Mouse (Mus musculus): ENCODE results near the gene Borcs7.

GRCm38 (mm10) chr19:46699011-46699481 lies 9.3 kb downstream of the Borcs7 start:
- TF ChIP-seq MYOD1 (IDR thresholded peaks at IDR 0.05; ENCODE audit: control insufficient read depth in 1 of 3, insufficient read length in 2 of 3, low read depth in 2 of 3) (no peak), POLR2A (IDR thresholded peaks at IDR 0.05; ENCODE audit: insufficient read length, low read depth) (no peak), CEBPB (IDR thresholded peaks at IDR 0.05; ENCODE audit: insufficient read depth, poor library complexity, severe bottlenecking) (no peak), POLR2AphosphoS2 (IDR thresholded peaks at IDR 0.05; ENCODE audit: insufficient read length, low read depth) (no peak), MAX (IDR thresholded peaks at IDR 0.05; ENCODE audit: low read depth) (no peak), E2F4 (IDR thresholded peaks at IDR 0.05; ENCODE audit: insufficient read depth) (no peak), USF1 (IDR thresholded peaks at IDR 0.05; ENCODE audit: low read depth) (no peak), TCF12 (IDR thresholded peaks at IDR 0.05; ENCODE audit: insufficient read depth, poor library complexity, severe bottlenecking) (no peak), SRF (IDR thresholded peaks at IDR 0.05; ENCODE audit: control insufficient read depth, insufficient read length, low read depth) (no peak)

All from myocyte (in vitro differentiated cells).